Mouse (Mus musculus) lung, embryonic 14.5 days (tissue): ENCODE measurements at regions not wholly inside any gene's neighbourhood (a gene's known extent, or its start where the extent isn't known, plus 50 kb on each side); places are given as distances from the start of the nearest gene placed in this dataset.

Source experiments
- ATAC-seq: fragments of 200-750 bp; cut with Nextera tagmentation; 2 replicates; pipeline ENCODE4 v1.8.0; 2017; ENCODE audit warnings: mild to moderate bottlenecking, moderate TSS enrichment, moderate library complexity; ENCODE audit not compliant: insufficient read depth
- DNase-seq: peaks from one replicate; pipeline ENCODE4 v3.0.0-alpha.2; 2015
- H3K27ac ChIP-seq: fragments of 300-500 bp; sonication (generic); 2 replicates; pipeline ENCODE4 v1.5.1; 2014; ENCODE audit warnings: low read depth, mild to moderate bottlenecking, moderate library complexity
- H3K27me3 ChIP-seq: fragments of 300-500 bp; sonication (generic); 2 replicates; pipeline ENCODE4 v1.6.1; 2014; ENCODE audit warnings: low read length, control low read depth; ENCODE audit not compliant: insufficient read depth
- H3K36me3 ChIP-seq: fragments of 300-500 bp; sonication (generic); 2 replicates; pipeline ENCODE4 v1.6.1; 2014; ENCODE audit warnings: control low read depth; ENCODE audit not compliant: insufficient read depth
- H3K4me1 ChIP-seq: fragments of 300-500 bp; sonication (generic); 2 replicates; pipeline ENCODE4 v1.6.1; 2014; ENCODE audit warnings: antibody characterized with exemption, control low read depth; ENCODE audit not compliant: insufficient read depth
- H3K4me2 ChIP-seq: fragments of 300-500 bp; sonication (generic); 2 replicates; pipeline ENCODE4 v1.6.1; 2014; ENCODE audit warnings: mild to moderate bottlenecking
- H3K4me3 ChIP-seq: fragments of 300-500 bp; sonication (generic); 2 replicates; pipeline ENCODE4 v1.5.1; 2014; ENCODE audit warnings: low read depth, low read length
- H3K9ac ChIP-seq: fragments of 300-500 bp; sonication (generic); 2 replicates; pipeline ENCODE4 v1.6.1; 2014
- H3K9me3 ChIP-seq: fragments of 300-500 bp; sonication (generic); 2 replicates; pipeline ENCODE4 v1.6.1; 2016; ENCODE audit warnings: low read depth, low read length, control low read depth
- CTCF ChIP-seq: IDR thresholded peaks from 2 replicates; pipeline ENCODE4 v1.5.1; 2016; ENCODE audit warnings: antibody characterized with exemption, low read depth

GRCm38 (mm10) chr13:29006467-29006866 lies 53.0 kb upstream of the Sox4 start:
- Histone ChIP-seq H3K36me3 (no peaks in the 10 kb centered on the region), H3K27ac (no peak overlapping the region), H3K4me2 (no peak overlapping the region), H3K4me3 (no peak overlapping the region), H3K9ac (no peak overlapping the region), H3K4me1 (no peaks in the 10 kb centered on the region), H3K27me3 (no peaks in the 10 kb centered on the region), H3K9me3 (no peaks in the 10 kb centered on the region)
- DNase-seq, result peak; percentile 37
- TF ChIP-seq CTCF, result no peak
- ATAC-seq, result 0 out of 2 replicates have a peak, but pooled peaks have one; percentile 21
